ENCODE assay signal across 27 mouse cellular contexts in the genomic region with DNA sequence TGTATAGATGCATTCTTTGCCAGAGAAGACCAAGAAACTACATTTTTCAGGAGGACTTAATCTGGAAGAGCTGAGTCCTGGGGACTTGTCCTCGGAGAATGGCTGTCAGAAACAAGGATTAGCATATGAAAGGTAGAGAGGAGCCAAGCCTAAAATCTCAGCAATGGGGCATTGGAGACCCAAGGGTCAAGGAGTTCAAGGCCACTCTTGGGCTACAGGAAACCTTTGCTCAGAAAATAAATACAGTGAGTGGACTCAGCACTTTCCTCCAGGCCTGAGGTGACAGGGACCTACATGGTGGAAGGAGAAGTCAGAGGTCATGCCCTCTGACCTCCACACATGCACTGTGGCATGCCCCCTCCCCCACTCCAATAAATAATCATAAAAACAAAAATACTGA. TPM values are rescaled to one million over a fixed set of nuclear protein-coding genes. Genes with fewer than 3 reads are reported as not detected.
DNase-seq lines count a peak whose midpoint lies in the region; ATAC-seq and TF ChIP-seq lines count a peak whose summit lies in the region.
"Had no signal": no experiment of that assay in that cellular context is flagged by ENCODE, and none has a peak within 500 bp of the region (broad histone marks: within the 10 kb centered on the region; RNA-seq: fewer than 3 reads in every experiment).

No protein-coding gene starts in this region.

- H3K4me3 ChIP-seq in ES-Bruce4 (ENCODE audit: low read depth, low read length): no peak overlapping the region
- H3K4me3 ChIP-seq: embryonic facial prominence, embryonic 10.5 days; embryonic facial prominence, embryonic 12.5 days; forebrain, embryonic 13.5 days; forebrain, embryonic 15.5 days had no signal

- no peak for TF ChIP-seq CTCF in ES-Bruce4 (IDR thresholded peaks at IDR 0.05; ENCODE audit: low read depth, low read length)

- ATAC-seq in megakaryocyte-erythroid progenitor cell, adult 5-6 weeks (replicated peaks; ENCODE audit: low FRiP score, low TSS enrichment, poor library complexity, severe bottlenecking): no peak
- ATAC-seq: activated CD4-positive, CD25-positive, alpha-beta regulatory T cell, adult 4 months; forebrain, embryonic 13.5 days; forebrain, embryonic 15.5 days; forebrain, postnatal 0 days; Patski had no signal

- no peaks in the 10 kb centered on the region for H3K27me3 ChIP-seq in ES-Bruce4 (ENCODE audit: control insufficient read depth, insufficient read depth, low read length, poor library complexity, severe bottlenecking)
- H3K27me3 ChIP-seq: Patski had no signal

- no peak overlapping the region for H3K9ac ChIP-seq in ES-Bruce4 (ENCODE audit: low read depth, poor library complexity, severe bottlenecking)
- H3K9ac ChIP-seq: embryonic facial prominence, embryonic 12.5 days; forebrain, embryonic 13.5 days; forebrain, embryonic 15.5 days; forebrain, postnatal 0 days had no signal

- TF ChIP-seq EP300 in ES-Bruce4 (IDR thresholded peaks at IDR 0.05; ENCODE audit: insufficient read depth, low read depth, low read length): peak; percentile 88

- peak; percentile 93 for DNase-seq in ES-CJ7 (ENCODE audit: low read depth, low spot score)
- peak; percentile 96 for DNase-seq in R1 (ENCODE audit: low read depth, low spot score)
- DNase-seq in yolk sac, embryonic 10.5 days (ENCODE audit: low spot score): peak; percentile 49
- no peak for DNase-seq in thymus, postnatal 25 days
- no peak for DNase-seq in adrenal gland, adult (ENCODE audit: inconsistent age in 2 of 2, low spot score in 1 of 2)
- DNase-seq: adrenal gland, adult 2 months; adrenal gland, postnatal 10 days; adrenal gland, postnatal 25 days; cerebellum, adult 11 months; cerebellum, adult 2 months; cerebellum, adult 9-10 months; cerebellum, postnatal 10 days; cerebellum, postnatal 25 days; forebrain, postnatal 0 days had no signal

- no peak for TF ChIP-seq POLR2A in ES-Bruce4 (IDR thresholded peaks at IDR 0.05; ENCODE audit: insufficient read depth, low read length)

- H3K4me1 ChIP-seq in ES-Bruce4 (ENCODE audit: control insufficient read depth, insufficient read depth, low read length): peaks cover 5% of the 10 kb centered on the region

- no peak overlapping the region for H3K27ac ChIP-seq in ES-Bruce4 (ENCODE audit: insufficient read depth, low read length)
- H3K27ac ChIP-seq: embryonic facial prominence, embryonic 10.5 days; embryonic facial prominence, embryonic 12.5 days; forebrain, embryonic 13.5 days; forebrain, embryonic 15.5 days had no signal

- H3K36me3 ChIP-seq in ES-Bruce4 (ENCODE audit: control insufficient read depth, insufficient read depth, low read length, poor library complexity, severe bottlenecking): no peaks in the 10 kb centered on the region
- H3K36me3 ChIP-seq: embryonic facial prominence, embryonic 10.5 days; embryonic facial prominence, embryonic 12.5 days; forebrain, embryonic 15.5 days; G1E had no signal

- no peaks in the 10 kb centered on the region for H3K9me3 ChIP-seq in ES-Bruce4 (replicated peaks; ENCODE audit: control insufficient read depth, insufficient read depth, low read length, poor library complexity, severe bottlenecking)
- H3K9me3 ChIP-seq: embryonic facial prominence, embryonic 10.5 days; embryonic facial prominence, embryonic 12.5 days; forebrain, embryonic 13.5 days; forebrain, embryonic 15.5 days; G1E had no signal

RNA-seq across cellular contexts. Expression of a gene that starts 3.0 kb away (rescaled TPM):
- 15.7 and 16.7 TPM in 2 replicates for polyA plus RNA-seq in ES-Bruce4 (2011; ENCODE audit: insufficient read depth, insufficient read length, low read depth, missing spikeins)
- 1.1 TPM in 1 of 2 replicates, not detected in the other for total RNA-seq in megakaryocyte-erythroid progenitor cell, adult 5-6 weeks (2014; fragmentation: Nextera tagmentation)
- 1.2 TPM in 1 of 2 replicates, not detected in the other for total RNA-seq in megakaryocyte-erythroid progenitor cell, adult 5-6 weeks (2017)
- total RNA-seq: adrenal gland, postnatal 25 days; forebrain, postnatal 0 days had no signal
- polyA plus RNA-seq: cortical plate, adult 2 months; forebrain, embryonic 13.5 days had no signal

RNA-seq across cellular contexts. Expression of a gene that starts 23.3 kb away (rescaled TPM):
- polyA plus RNA-seq in ES-Bruce4 (2011; ENCODE audit: insufficient read depth, insufficient read length, low read depth, missing spikeins): 56.0 and 56.1 TPM in 2 replicates
- 44.6 and 49.1 TPM in 2 replicates for total RNA-seq in megakaryocyte-erythroid progenitor cell, adult 5-6 weeks (2014; fragmentation: Nextera tagmentation)
- total RNA-seq in megakaryocyte-erythroid progenitor cell, adult 5-6 weeks (2017): 24.8 and 26.9 TPM in 2 replicates

RNA-seq across cellular contexts. Expression of a gene that starts 34.6 kb away (rescaled TPM):
- polyA plus RNA-seq in ES-Bruce4 (2011; ENCODE audit: insufficient read depth, insufficient read length, low read depth, missing spikeins): 130 and 134 TPM in 2 replicates
- 86.7 and 101 TPM in 2 replicates for total RNA-seq in megakaryocyte-erythroid progenitor cell, adult 5-6 weeks (2014; fragmentation: Nextera tagmentation)
- 36.5 and 46.2 TPM in 2 replicates for total RNA-seq in megakaryocyte-erythroid progenitor cell, adult 5-6 weeks (2017)

RNA-seq across cellular contexts. Expression of a gene that starts 53.0 kb away (rescaled TPM):
- not detected in 2 replicates for polyA plus RNA-seq in ES-Bruce4 (2011; ENCODE audit: insufficient read depth, insufficient read length, low read depth, missing spikeins)
- not detected in 2 replicates for total RNA-seq in megakaryocyte-erythroid progenitor cell, adult 5-6 weeks (2014; fragmentation: Nextera tagmentation)
- total RNA-seq in megakaryocyte-erythroid progenitor cell, adult 5-6 weeks (2017): not detected in 2 replicates
- total RNA-seq: forebrain, postnatal 0 days; G1E had no signal
- polyA plus RNA-seq: brain, embryonic 14.5 days; C2C12; cerebellum, adult 2 months; cortical plate, adult 2 months; embryonic facial prominence, embryonic 10.5 days; embryonic facial prominence, embryonic 12.5 days; forebrain, embryonic 11.5 days; forebrain, embryonic 13.5 days; forebrain, embryonic 15.5 days; forebrain, postnatal 0 days; G1E had no signal

Comparison
In these comparisons a context has a peak if more than half of its experiments do, and no peak if none do; other contexts are left out.
1. DNase-seq: peak in ES-CJ7 (single experiment), R1 (single experiment) and yolk sac, embryonic 10.5 days (single experiment); none in thymus, postnatal 25 days (single experiment) and adrenal gland, adult (0 of 2).